Mouse (Mus musculus): Measurements from ENCODE around the gene Tjp3.

DNA sequence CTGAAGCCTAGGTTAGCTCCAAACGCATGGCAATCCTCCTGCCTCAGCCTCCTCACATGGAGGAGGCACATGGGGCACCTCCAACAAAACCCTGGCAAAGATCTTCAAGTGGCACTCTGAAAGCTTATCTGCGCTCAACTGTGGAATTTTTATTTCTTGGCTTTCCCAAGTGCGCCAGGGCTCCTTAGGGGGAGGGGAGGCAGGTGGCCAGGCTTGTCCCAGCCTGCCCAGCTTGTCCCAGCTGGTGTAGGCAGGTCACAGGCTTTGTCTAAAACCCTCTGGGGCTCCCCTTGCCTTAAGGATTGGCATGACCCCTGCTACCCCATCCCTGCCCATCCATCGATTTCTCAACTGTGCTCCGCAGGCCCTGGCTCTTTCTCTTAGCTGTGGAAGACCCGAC is 7.2 kb downstream of the Tjp3 start:
- TF ChIP-seq ZC3H11A (IDR thresholded peaks at IDR 0.05; ENCODE audit: borderline replicate concordance, low read depth, low read length), result no peak
- TF ChIP-seq ZNF384 (IDR thresholded peaks at IDR 0.05; ENCODE audit: low read depth, low read length), result no peak
- TF ChIP-seq CHD2 (IDR thresholded peaks at IDR 0.05; ENCODE audit: low read depth, low read length), result no peak
- no peak for TF ChIP-seq HCFC1 (IDR thresholded peaks at IDR 0.05; ENCODE audit: borderline replicate concordance, insufficient read depth, low read length)
